Mouse (Mus musculus) hindbrain, embryonic 13.5 days (tissue): ENCODE measurements around the gene Gabbr1. TPM values are rescaled to one million over a fixed set of nuclear protein-coding genes. Genes with fewer than 3 reads are reported as not detected.

Source experiments
- ATAC-seq: fragments of 200-750 bp; cut with Nextera tagmentation; 2 replicates; pipeline ENCODE4 v1.8.0; 2017; ENCODE audit warnings: moderate TSS enrichment; ENCODE audit not compliant: low FRiP score
- H3K27ac ChIP-seq: fragments of 300-500 bp; sonication (generic); 2 replicates; pipeline ENCODE4 v1.5.1; 2015; ENCODE audit warnings: inconsistent platforms, mild to moderate bottlenecking, moderate library complexity
- H3K27me3 ChIP-seq: fragments of 300-500 bp; sonication (generic); 2 replicates; pipeline ENCODE4 v1.6.1; 2015; ENCODE audit warnings: mild to moderate bottlenecking, inconsistent platforms
- H3K36me3 ChIP-seq: fragments of 300-500 bp; sonication (generic); 2 replicates; pipeline ENCODE4 v1.6.1; 2015; ENCODE audit warnings: mild to moderate bottlenecking, inconsistent platforms
- H3K4me1 ChIP-seq: fragments of 300-500 bp; sonication (generic); replicated peaks from 2 replicates; pipeline ENCODE4 v1.6.1; 2015; ENCODE audit warnings: inconsistent platforms
- H3K4me2 ChIP-seq: fragments of 300-500 bp; sonication (generic); 2 replicates; pipeline ENCODE4 v1.6.1; 2015; ENCODE audit warnings: inconsistent platforms, mild to moderate bottlenecking, moderate library complexity
- H3K4me3 ChIP-seq: fragments of 300-500 bp; sonication (generic); 2 replicates; pipeline ENCODE4 v1.5.1; 2015; ENCODE audit warnings: mild to moderate bottlenecking, inconsistent platforms
- H3K9ac ChIP-seq: fragments of 300-500 bp; sonication (generic); 2 replicates; pipeline ENCODE4 v1.6.1; 2015; ENCODE audit warnings: mild to moderate bottlenecking, inconsistent platforms
- H3K9me3 ChIP-seq: fragments of 300-500 bp; sonication (generic); 2 replicates; pipeline ENCODE4 v1.6.1; 2016; ENCODE audit warnings: inconsistent platforms
- WGBS: fragments of 180-500 bp; shearing (Covaris S2); methylation state at CpG from one replicate; pipeline ENCODE4 v1.1.7; 2015; 5-methylcytosine and 5-hydroxymethylcytosine counted together
- polyA plus RNA-seq: library from polyadenylated mRNA; unstranded; fragments of >200 nt; fragmentation: Nextera tagmentation; extraction: Ambion mirVana; gene quantifications from 2 replicates; pipeline ENCODE4 v1.2.1, GENCODE M21; 2015

The Gabbr1 gene
- polyA plus RNA-seq, 1 experiment from 2014 or later, result 57.0 TPM

- Histone ChIP-seq H3K27me3 (peaks cover 4% of the 10 kb centered on the region; the same call in 1 of the 2 replicates), H3K4me2 (peak overlapping the region; percentile 88), H3K9ac (peak overlapping the region; percentile 98), H3K4me3 (peak overlapping the region; percentile 86), H3K36me3 (no peaks in the 10 kb centered on the region), H3K4me1 (peaks cover 56% of the 10 kb centered on the region), H3K27ac (peak overlapping the region; percentile 97), H3K9me3 (no peaks in the 10 kb centered on the region)
- no peak for ATAC-seq
- 11% methylated on average over 19 of the region's 19 CpGs for WGBS
These were observed 1.7 kb downstream of the Gabbr1 start for GRCm38 (mm10) chr17:37047332-37047976.

DNA sequence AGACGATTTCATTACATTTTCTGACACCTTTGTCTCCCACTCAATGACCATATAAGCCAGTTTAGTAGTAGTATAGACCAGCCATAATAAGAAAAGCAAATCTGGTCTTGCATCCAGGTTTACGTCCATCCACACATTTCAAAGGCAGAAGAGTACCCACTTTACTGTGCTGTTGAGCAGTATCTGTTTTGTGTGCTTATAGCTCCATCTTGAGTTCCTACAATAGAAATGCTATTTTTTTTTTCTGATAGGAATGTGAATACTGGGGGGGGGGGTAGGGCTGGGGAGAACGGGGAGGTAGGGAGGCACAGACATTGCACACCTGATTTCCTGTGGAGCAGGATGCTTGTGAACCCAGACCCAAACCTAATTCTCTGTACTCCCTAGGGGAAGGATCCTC, 2.2 kb downstream of the Gabbr1 start:
- H3K4me1 ChIP-seq, result peaks cover 61% of the 10 kb centered on the region
- WGBS, result 25% methylated on average over 3 of the region's 3 CpGs
- ATAC-seq, result no peak
- peaks cover under 1% of the 10 kb centered on the region; the same call in 1 of the 2 replicates for H3K36me3 ChIP-seq
- H3K9me3 ChIP-seq, result no peaks in the 10 kb centered on the region
- peak overlapping the region; percentile 86 for H3K4me3 ChIP-seq
- peak overlapping the region; percentile 97 for H3K27ac ChIP-seq
- H3K27me3 ChIP-seq, result peaks cover 4% of the 10 kb centered on the region; the same call in 1 of the 2 replicates
- H3K4me2 ChIP-seq, result peak overlapping the region; percentile 88
- peak overlapping the region; percentile 71 for H3K9ac ChIP-seq

DNA sequence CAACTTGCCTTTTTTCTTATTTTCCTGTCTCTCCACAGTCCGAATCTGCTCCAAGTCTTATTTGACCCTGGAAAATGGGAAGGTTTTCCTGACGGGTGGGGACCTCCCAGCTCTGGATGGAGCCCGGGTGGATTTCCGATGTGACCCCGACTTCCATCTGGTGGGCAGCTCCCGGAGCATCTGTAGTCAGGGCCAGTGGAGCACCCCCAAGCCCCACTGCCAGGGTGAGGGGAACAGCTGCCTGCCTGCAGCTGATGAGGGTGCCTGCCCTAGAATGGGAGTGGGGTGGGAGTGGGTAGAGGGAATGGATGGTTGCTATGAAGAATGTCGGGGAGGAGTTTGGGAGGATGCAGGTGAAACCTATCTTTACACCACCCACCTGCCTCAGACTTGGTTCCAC, 2.6 kb downstream of the Gabbr1 start:
- Histone ChIP-seq H3K9me3 (no peaks in the 10 kb centered on the region), H3K27ac (no peak overlapping the region), H3K4me2 (peak overlapping the region; percentile 88), H3K9ac (peak overlapping the region; percentile 71), H3K4me1 (peaks cover 65% of the 10 kb centered on the region), H3K36me3 (peaks cover 4% of the 10 kb centered on the region; the same call in 1 of the 2 replicates), H3K4me3 (peak overlapping the region; percentile 86), H3K27me3 (peaks cover 4% of the 10 kb centered on the region; the same call in 1 of the 2 replicates)
- WGBS, result 59% methylated on average over 7 of the region's 7 CpGs
- ATAC-seq, result no peak

- peak overlapping the region; percentile 86 for H3K4me3 ChIP-seq
- H3K4me2 ChIP-seq, result peak overlapping the region; percentile 88
- H3K9me3 ChIP-seq, result no peaks in the 10 kb centered on the region
- peak overlapping the region; percentile 93 for H3K9ac ChIP-seq
- WGBS, result 2% methylated on average over 39 of the region's 39 CpGs
- ATAC-seq, result peak; percentile 5
- H3K27ac ChIP-seq, result peak overlapping the region; percentile 90
- H3K36me3 ChIP-seq, result peaks cover 16% of the 10 kb centered on the region
- H3K4me1 ChIP-seq, result peaks cover 68% of the 10 kb centered on the region
- H3K27me3 ChIP-seq, result peaks cover 4% of the 10 kb centered on the region; the same call in 1 of the 2 replicates
These were observed 4.0 kb downstream of the Gabbr1 start for GRCm38 (mm10) chr17:37049570-37050310.

DNA sequence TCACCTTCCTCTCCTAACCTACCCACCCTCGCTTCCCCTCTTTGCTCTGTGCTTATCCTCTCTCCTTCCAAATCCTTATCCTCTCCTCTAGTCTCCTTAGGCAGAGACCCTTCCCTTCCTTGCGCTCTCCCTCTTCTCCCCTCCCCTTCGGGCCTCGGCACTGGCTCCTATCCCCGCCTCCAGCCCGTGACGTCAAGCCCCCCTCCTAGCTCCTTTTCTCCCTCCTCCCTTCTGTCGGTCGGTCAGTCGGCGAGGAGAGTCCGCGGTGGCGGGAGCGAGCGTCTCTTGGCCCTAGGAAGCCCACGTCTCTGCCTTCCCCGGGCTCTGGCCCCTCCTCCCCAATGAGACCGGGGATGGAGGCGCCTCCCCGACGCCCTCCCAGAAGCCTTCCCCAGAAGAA, 4.6 kb downstream of the Gabbr1 start:
- under 1% methylated on average over 22 of the region's 22 CpGs for WGBS
- peak overlapping the region; percentile 93 for H3K9ac ChIP-seq
- peak overlapping the region; percentile 86 for H3K4me3 ChIP-seq

DNA sequence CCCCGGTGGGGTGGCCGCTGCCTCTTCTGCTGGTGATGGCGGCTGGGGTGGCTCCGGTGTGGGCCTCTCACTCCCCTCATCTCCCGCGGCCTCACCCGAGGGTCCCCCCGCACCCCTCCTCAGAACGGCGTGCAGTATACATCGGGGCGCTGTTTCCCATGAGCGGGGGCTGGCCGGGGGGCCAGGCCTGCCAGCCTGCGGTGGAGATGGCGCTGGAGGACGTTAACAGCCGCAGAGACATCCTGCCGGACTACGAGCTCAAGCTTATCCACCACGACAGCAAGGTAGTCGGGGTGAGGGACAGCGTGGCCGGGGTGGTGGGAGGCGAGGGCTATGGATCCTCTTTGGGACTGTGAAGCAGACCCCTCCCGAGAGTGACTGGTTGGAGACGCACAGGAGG, 5.1 kb downstream of the Gabbr1 start:
- Histone ChIP-seq H3K4me1 (peaks cover 64% of the 10 kb centered on the region), H3K9me3 (no peaks in the 10 kb centered on the region), H3K27me3 (peaks cover 4% of the 10 kb centered on the region; the same call in 1 of the 2 replicates), H3K4me3 (peak overlapping the region; percentile 86), H3K27ac (peak overlapping the region; percentile 90), H3K9ac (peak overlapping the region; percentile 93), H3K36me3 (peaks cover 27% of the 10 kb centered on the region), H3K4me2 (peak overlapping the region; percentile 88)
- peak; percentile 23 for ATAC-seq
- WGBS, result 2% methylated on average over 21 of the region's 27 CpGs

More for the DNA sequence above, 4.6 kb downstream of the Gabbr1 start:
- no peaks in the 10 kb centered on the region for H3K9me3 ChIP-seq
- peaks cover 4% of the 10 kb centered on the region; the same call in 1 of the 2 replicates for H3K27me3 ChIP-seq
- peak overlapping the region; percentile 88 for H3K4me2 ChIP-seq
- H3K27ac ChIP-seq, result peak overlapping the region; percentile 90
- peaks cover 22% of the 10 kb centered on the region for H3K36me3 ChIP-seq
- ATAC-seq, result peak; percentile 69
- peaks cover 64% of the 10 kb centered on the region for H3K4me1 ChIP-seq

GRCm38 (mm10) chr17:37051745-37052144, 6.0 kb downstream of the Gabbr1 start:
- Histone ChIP-seq H3K9ac (peak overlapping the region; percentile 93), H3K9me3 (no peaks in the 10 kb centered on the region), H3K36me3 (peaks cover 36% of the 10 kb centered on the region), H3K27me3 (peaks cover 4% of the 10 kb centered on the region; the same call in 1 of the 2 replicates), H3K4me3 (peak overlapping the region; percentile 86), H3K4me1 (peaks cover 66% of the 10 kb centered on the region), H3K4me2 (peak overlapping the region; percentile 88), H3K27ac (no peak overlapping the region)
- ATAC-seq, result no peak
- WGBS, result 54% methylated on average over 4 of the region's 4 CpGs

DNA sequence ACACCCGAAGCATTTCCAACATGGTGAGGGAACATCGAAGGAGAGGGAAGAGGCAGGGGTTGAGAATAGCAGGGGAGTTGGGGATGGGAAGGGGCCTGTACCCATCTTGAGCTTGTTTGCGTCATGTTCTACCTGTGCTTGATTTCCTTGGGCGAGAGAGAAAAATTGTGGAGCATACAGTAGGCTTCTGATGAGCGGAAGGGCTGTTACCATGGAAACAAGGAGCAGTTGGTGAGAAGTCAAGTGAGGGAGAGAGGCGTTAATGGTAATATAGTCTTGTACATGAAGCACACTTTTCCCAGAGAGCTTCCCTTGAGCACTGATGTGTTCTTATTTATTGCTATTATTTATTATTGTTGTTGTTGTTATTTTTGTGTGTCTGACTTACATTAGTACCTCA, 11.2 kb downstream of the Gabbr1 start:
- no peak overlapping the region for H3K27ac ChIP-seq
- H3K36me3 ChIP-seq, result peaks cover 78% of the 10 kb centered on the region
- H3K9ac ChIP-seq, result no peak overlapping the region
- no peak overlapping the region for H3K4me3 ChIP-seq
- 73% methylated on average over 6 of the region's 6 CpGs for WGBS
- no peaks in the 10 kb centered on the region for H3K9me3 ChIP-seq
- H3K27me3 ChIP-seq, result no peaks in the 10 kb centered on the region
- no peak overlapping the region for H3K4me2 ChIP-seq
- peaks cover 24% of the 10 kb centered on the region for H3K4me1 ChIP-seq
- no peak for ATAC-seq

DNA sequence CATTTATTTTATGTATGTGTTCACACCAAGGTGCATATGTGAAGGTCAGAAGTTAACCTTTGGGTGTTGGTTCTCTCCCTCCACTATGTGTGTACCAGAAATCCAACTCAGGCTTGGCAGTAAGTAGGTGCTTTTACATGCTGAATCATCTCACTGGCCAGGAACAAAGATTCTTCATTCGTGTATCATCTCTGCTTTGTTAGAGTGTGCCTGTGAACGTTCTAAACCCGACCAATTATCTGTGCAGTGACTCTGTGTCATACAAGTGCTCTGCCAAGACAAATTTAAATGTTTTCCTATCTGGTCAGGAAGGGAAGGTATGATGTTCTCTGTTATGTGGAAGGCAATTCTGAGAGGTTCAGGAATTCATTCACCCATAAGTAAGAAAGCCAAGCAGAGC, 15.7 kb downstream of the Gabbr1 start:
- H3K27me3 ChIP-seq, result no peaks in the 10 kb centered on the region
- no peak for ATAC-seq
- peaks cover 89% of the 10 kb centered on the region for H3K36me3 ChIP-seq
- H3K4me3 ChIP-seq, result no peak overlapping the region
- no peaks in the 10 kb centered on the region for H3K9me3 ChIP-seq
- no peak overlapping the region for H3K9ac ChIP-seq
- H3K4me2 ChIP-seq, result no peak overlapping the region
- peaks cover 5% of the 10 kb centered on the region; the same call in 1 of the 2 replicates for H3K4me1 ChIP-seq
- no peak overlapping the region for H3K27ac ChIP-seq
- WGBS, result 65% methylated on average over 3 of the region's 3 CpGs

- peaks cover 90% of the 10 kb centered on the region for H3K36me3 ChIP-seq
- H3K9ac ChIP-seq, result no peak overlapping the region
- no peaks in the 10 kb centered on the region for H3K27me3 ChIP-seq
- no peak overlapping the region for H3K27ac ChIP-seq
- no peak overlapping the region for H3K4me3 ChIP-seq
- H3K9me3 ChIP-seq, result no peaks in the 10 kb centered on the region
- 87% methylated on average over 10 of the region's 10 CpGs for WGBS
- H3K4me2 ChIP-seq, result no peak overlapping the region
- H3K4me1 ChIP-seq, result no peaks in the 10 kb centered on the region
- ATAC-seq, result no peak
These were observed 16.4 kb downstream of the Gabbr1 start for GRCm38 (mm10) chr17:37062101-37062641.

DNA sequence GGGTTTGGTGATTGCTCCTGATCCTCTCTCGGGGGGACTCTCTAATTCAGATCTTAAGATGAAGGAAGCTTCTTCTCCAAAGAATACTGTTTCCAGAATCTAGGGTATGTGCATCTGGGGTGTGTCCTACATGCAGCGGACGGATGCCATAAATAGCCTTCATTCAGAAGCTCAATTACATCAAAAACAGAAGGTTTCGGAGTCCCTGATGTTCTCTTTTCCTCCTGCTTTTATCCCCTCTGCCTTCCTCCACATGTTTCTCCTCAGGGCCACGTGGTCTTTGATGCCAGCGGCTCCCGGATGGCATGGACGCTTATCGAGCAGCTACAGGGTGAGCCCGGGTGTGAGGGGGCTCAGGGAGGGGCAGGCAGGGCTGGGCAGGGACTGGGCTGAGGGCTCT, 17.3 kb downstream of the Gabbr1 start:
- no peak overlapping the region for H3K27ac ChIP-seq
- H3K4me3 ChIP-seq, result no peak overlapping the region
- no peaks in the 10 kb centered on the region for H3K27me3 ChIP-seq
- H3K4me1 ChIP-seq, result no peaks in the 10 kb centered on the region
- H3K9ac ChIP-seq, result no peak overlapping the region
- no peak for ATAC-seq
- 80% methylated on average over 10 of the region's 10 CpGs for WGBS
- no peak overlapping the region for H3K4me2 ChIP-seq
- no peaks in the 10 kb centered on the region for H3K9me3 ChIP-seq
- H3K36me3 ChIP-seq, result peaks cover 94% of the 10 kb centered on the region
